Mouse (Mus musculus) limb, embryonic 12.5 days (tissue): ENCODE data around the gene Nod2. TPM values are rescaled to one million over a fixed set of nuclear protein-coding genes. Genes with fewer than 3 reads are reported as not detected.

Experiments used
- ATAC-seq: fragments of 200-750 bp; cut with Nextera tagmentation; 2 replicates; pipeline ENCODE4 v1.8.0; 2017; ENCODE audit warnings: low read depth, moderate TSS enrichment; ENCODE audit not compliant: insufficient number of reproducible peaks, insufficient read depth, low FRiP score, low TSS enrichment
- H3K27ac ChIP-seq: fragments of 300-500 bp; sonication (generic); 2 replicates; pipeline ENCODE4 v1.5.1; 2016; ENCODE audit warnings: mild to moderate bottlenecking, moderate library complexity
- H3K27me3 ChIP-seq: fragments of 300-500 bp; sonication (generic); 2 replicates; pipeline ENCODE4 v1.6.1; 2016; ENCODE audit warnings: mild to moderate bottlenecking, moderate library complexity
- H3K36me3 ChIP-seq: fragments of 300-500 bp; sonication (generic); 2 replicates; pipeline ENCODE4 v1.6.1; 2016; ENCODE audit warnings: mild to moderate bottlenecking, moderate library complexity
- H3K4me1 ChIP-seq: fragments of 300-500 bp; sonication (generic); replicated peaks from 2 replicates; pipeline ENCODE4 v1.6.1; 2016
- H3K4me2 ChIP-seq: fragments of 300-500 bp; sonication (generic); 2 replicates; pipeline ENCODE4 v1.6.1; 2016; ENCODE audit warnings: mild to moderate bottlenecking, moderate library complexity
- H3K4me3 ChIP-seq: fragments of 300-500 bp; sonication (generic); replicated peaks from 2 replicates; pipeline ENCODE4 v1.5.1; 2016; ENCODE audit warnings: mild to moderate bottlenecking
- H3K9ac ChIP-seq: fragments of 300-500 bp; sonication (generic); replicated peaks from 2 replicates; pipeline ENCODE4 v1.6.1; 2016; ENCODE audit warnings: mild to moderate bottlenecking, moderate library complexity
- H3K9me3 ChIP-seq: fragments of 300-500 bp; sonication (generic); 2 replicates; pipeline ENCODE4 v1.6.1; 2016; ENCODE audit warnings: mild to moderate bottlenecking, moderate library complexity
- WGBS: fragments of 180-500 bp; shearing (Covaris S2); methylation state at CpG from one replicate; pipeline ENCODE4 v1.1.7; 2016; 5-methylcytosine and 5-hydroxymethylcytosine counted together
- polyA plus RNA-seq: library from polyadenylated mRNA; unstranded; fragments of >200 nt; fragmentation: Nextera tagmentation; extraction: Ambion mirVana; gene quantifications from 2 replicates; pipeline ENCODE4 v1.2.1, GENCODE M21; 2016

Gene Nod2
- polyA plus RNA-seq, 1 experiment from 2014 or later, result 0.18 TPM

- 68% methylated on average over 6 of the region's 6 CpGs for WGBS
These were observed 15.3 kb downstream of the Nod2 start for GRCm38 (mm10) chr8:88662401-88662821.

GRCm38 (mm10) chr8:88664121-88664520 is 17.0 kb downstream of the Nod2 start:
- H3K9me3 ChIP-seq, result no peaks in the 10 kb centered on the region
- ATAC-seq, result no peak

More at GRCm38 (mm10) chr8:88662401-88662821, 15.3 kb downstream of the Nod2 start:
- ATAC-seq, result no peak
- 0 out of 2 replicates have a peak, but pooled peaks cover 6% of the 10 kb centered on the region for H3K4me1 ChIP-seq
- no peaks in the 10 kb centered on the region for H3K36me3 ChIP-seq
- H3K4me3 ChIP-seq, result no peak overlapping the region
- H3K27ac ChIP-seq, result no peak overlapping the region
- H3K9ac ChIP-seq, result no peak overlapping the region
- H3K4me2 ChIP-seq, result no peak overlapping the region
- 0 out of 2 replicates have a peak, but pooled peaks cover 3% of the 10 kb centered on the region for H3K27me3 ChIP-seq
- H3K9me3 ChIP-seq, result no peaks in the 10 kb centered on the region

GRCm38 (mm10) chr8:88664947-88665346 is 17.8 kb downstream of the Nod2 start:
- WGBS, result 89% methylated on average over 19 of the region's 19 CpGs
- no peak overlapping the region for H3K27ac ChIP-seq
- no peak overlapping the region for H3K4me2 ChIP-seq
- 0 out of 2 replicates have a peak, but pooled peaks cover 10% of the 10 kb centered on the region for H3K4me1 ChIP-seq
- no peaks in the 10 kb centered on the region for H3K9me3 ChIP-seq
- no peak overlapping the region for H3K4me3 ChIP-seq
- ATAC-seq, result no peak
- H3K27me3 ChIP-seq, result 0 out of 2 replicates have a peak, but pooled peaks cover 3% of the 10 kb centered on the region
- H3K9ac ChIP-seq, result no peak overlapping the region
- no peaks in the 10 kb centered on the region for H3K36me3 ChIP-seq

More at GRCm38 (mm10) chr8:88664121-88664520, 17.0 kb downstream of the Nod2 start:
- H3K27me3 ChIP-seq, result 0 out of 2 replicates have a peak, but pooled peaks cover 3% of the 10 kb centered on the region
- H3K4me3 ChIP-seq, result no peak overlapping the region
- H3K27ac ChIP-seq, result no peak overlapping the region
- no peaks in the 10 kb centered on the region for H3K36me3 ChIP-seq
- WGBS, result 90% methylated on average over 16 of the region's 16 CpGs
- H3K9ac ChIP-seq, result no peak overlapping the region
- no peak overlapping the region for H3K4me2 ChIP-seq
- 0 out of 2 replicates have a peak, but pooled peaks cover 10% of the 10 kb centered on the region for H3K4me1 ChIP-seq

GRCm38 (mm10) chr8:88666435-88666834 is 19.3 kb downstream of the Nod2 start:
- ATAC-seq, result no peak
- H3K27me3 ChIP-seq, result 0 out of 2 replicates have a peak, but pooled peaks cover 3% of the 10 kb centered on the region
- H3K9ac ChIP-seq, result no peak overlapping the region
- 0 out of 2 replicates have a peak, but pooled peaks cover 10% of the 10 kb centered on the region for H3K4me1 ChIP-seq
- no peaks in the 10 kb centered on the region for H3K36me3 ChIP-seq
- WGBS, result 40% methylated on average over 1 of the region's 1 CpGs
- H3K9me3 ChIP-seq, result no peaks in the 10 kb centered on the region
- no peak overlapping the region for H3K4me3 ChIP-seq
- no peak overlapping the region for H3K27ac ChIP-seq
- no peak overlapping the region for H3K4me2 ChIP-seq

GRCm38 (mm10) chr8:88668400-88669086 is 21.4 kb downstream of the Nod2 start:
- H3K4me2 ChIP-seq, result no peak overlapping the region
- 0 out of 2 replicates have a peak, but pooled peaks cover 10% of the 10 kb centered on the region for H3K4me1 ChIP-seq
- WGBS, result 72% methylated on average over 14 of the region's 14 CpGs
- H3K9me3 ChIP-seq, result no peaks in the 10 kb centered on the region
- H3K4me3 ChIP-seq, result no peak overlapping the region
- H3K27me3 ChIP-seq, result 0 out of 2 replicates have a peak, but pooled peaks cover 3% of the 10 kb centered on the region
- no peak overlapping the region for H3K27ac ChIP-seq
- H3K36me3 ChIP-seq, result no peaks in the 10 kb centered on the region
- no peak for ATAC-seq
- no peak overlapping the region for H3K9ac ChIP-seq

GRCm38 (mm10) chr8:88670782-88671181 is 23.7 kb downstream of the Nod2 start:
- H3K9ac ChIP-seq, result no peak overlapping the region
- no peak for ATAC-seq
- H3K4me1 ChIP-seq, result 0 out of 2 replicates have a peak, but pooled peaks cover 10% of the 10 kb centered on the region
- H3K4me2 ChIP-seq, result no peak overlapping the region
- no peaks in the 10 kb centered on the region for H3K27me3 ChIP-seq
- no peaks in the 10 kb centered on the region for H3K36me3 ChIP-seq
- H3K27ac ChIP-seq, result no peak overlapping the region
- H3K9me3 ChIP-seq, result no peaks in the 10 kb centered on the region
- no peak overlapping the region for H3K4me3 ChIP-seq
- 81% methylated on average over 6 of the region's 6 CpGs for WGBS

- H3K36me3 ChIP-seq, result no peaks in the 10 kb centered on the region
- H3K4me3 ChIP-seq, result no peak overlapping the region
- no peak overlapping the region for H3K4me2 ChIP-seq
- no peaks in the 10 kb centered on the region for H3K27me3 ChIP-seq
- no peak overlapping the region for H3K9ac ChIP-seq
- no peaks in the 10 kb centered on the region for H3K9me3 ChIP-seq
- no peak for ATAC-seq
- H3K4me1 ChIP-seq, result 0 out of 2 replicates have a peak, but pooled peaks cover 6% of the 10 kb centered on the region
- 80% methylated on average over 10 of the region's 10 CpGs for WGBS
- H3K27ac ChIP-seq, result no peak overlapping the region
These were observed 24.5 kb downstream of the Nod2 start for GRCm38 (mm10) chr8:88671575-88671974.

GRCm38 (mm10) chr8:88673859-88674258 is 26.7 kb downstream of the Nod2 start:
- Histone ChIP-seq H3K4me3 (no peak overlapping the region), H3K9me3 (no peaks in the 10 kb centered on the region), H3K27ac (no peak overlapping the region), H3K36me3 (no peaks in the 10 kb centered on the region), H3K4me1 (no peaks in the 10 kb centered on the region), H3K9ac (no peak overlapping the region), H3K27me3 (no peaks in the 10 kb centered on the region), H3K4me2 (no peak overlapping the region)
- WGBS, result 55% methylated on average over 5 of the region's 5 CpGs
- ATAC-seq, result no peak

- H3K9ac ChIP-seq, result no peak overlapping the region
- H3K4me2 ChIP-seq, result no peak overlapping the region
- no peak overlapping the region for H3K27ac ChIP-seq
- no peak overlapping the region for H3K4me3 ChIP-seq
- H3K36me3 ChIP-seq, result no peaks in the 10 kb centered on the region
- no peaks in the 10 kb centered on the region for H3K4me1 ChIP-seq
- no peaks in the 10 kb centered on the region for H3K27me3 ChIP-seq
- 86% methylated on average over 12 of the region's 12 CpGs for WGBS
- no peaks in the 10 kb centered on the region for H3K9me3 ChIP-seq
- no peak for ATAC-seq
These were observed 28.5 kb downstream of the Nod2 start for GRCm38 (mm10) chr8:88675372-88676165.

- Histone ChIP-seq H3K4me1 (no peaks in the 10 kb centered on the region), H3K9ac (no peak overlapping the region), H3K4me3 (no peak overlapping the region), H3K27me3 (no peaks in the 10 kb centered on the region), H3K9me3 (no peaks in the 10 kb centered on the region), H3K4me2 (no peak overlapping the region), H3K36me3 (no peaks in the 10 kb centered on the region), H3K27ac (no peak overlapping the region)
- no peak for ATAC-seq
- WGBS, result 79% methylated on average over 8 of the region's 8 CpGs
These were observed 30.0 kb downstream of the Nod2 start for GRCm38 (mm10) chr8:88677071-88677470.

GRCm38 (mm10) chr8:88680566-88680965 is 33.5 kb downstream of the Nod2 start:
- Histone ChIP-seq H3K36me3 (no peaks in the 10 kb centered on the region), H3K9me3 (no peaks in the 10 kb centered on the region), H3K4me1 (no peaks in the 10 kb centered on the region), H3K4me3 (no peak overlapping the region), H3K4me2 (no peak overlapping the region), H3K9ac (no peak overlapping the region), H3K27me3 (peaks cover 4% of the 10 kb centered on the region; the same call in 1 of the 2 replicates), H3K27ac (no peak overlapping the region)
- no peak for ATAC-seq
- 96% methylated on average over 2 of the region's 2 CpGs for WGBS
